Mouse (Mus musculus) ovary, postnatal 14 days (tissue): ENCODE measurements around the gene Bcl2l13.
"Not testable (repeated sequence)": the region's sequence is repeated elsewhere in the genome, so short reads cannot be mapped to it uniquely, and the experiment has no call there.

ENCODE experiments used
- DNase-seq: peaks from one replicate; pipeline ENCODE4 v3.0.0; 2022; ENCODE audit warnings: low spot score

Gene Bcl2l13

DNA sequence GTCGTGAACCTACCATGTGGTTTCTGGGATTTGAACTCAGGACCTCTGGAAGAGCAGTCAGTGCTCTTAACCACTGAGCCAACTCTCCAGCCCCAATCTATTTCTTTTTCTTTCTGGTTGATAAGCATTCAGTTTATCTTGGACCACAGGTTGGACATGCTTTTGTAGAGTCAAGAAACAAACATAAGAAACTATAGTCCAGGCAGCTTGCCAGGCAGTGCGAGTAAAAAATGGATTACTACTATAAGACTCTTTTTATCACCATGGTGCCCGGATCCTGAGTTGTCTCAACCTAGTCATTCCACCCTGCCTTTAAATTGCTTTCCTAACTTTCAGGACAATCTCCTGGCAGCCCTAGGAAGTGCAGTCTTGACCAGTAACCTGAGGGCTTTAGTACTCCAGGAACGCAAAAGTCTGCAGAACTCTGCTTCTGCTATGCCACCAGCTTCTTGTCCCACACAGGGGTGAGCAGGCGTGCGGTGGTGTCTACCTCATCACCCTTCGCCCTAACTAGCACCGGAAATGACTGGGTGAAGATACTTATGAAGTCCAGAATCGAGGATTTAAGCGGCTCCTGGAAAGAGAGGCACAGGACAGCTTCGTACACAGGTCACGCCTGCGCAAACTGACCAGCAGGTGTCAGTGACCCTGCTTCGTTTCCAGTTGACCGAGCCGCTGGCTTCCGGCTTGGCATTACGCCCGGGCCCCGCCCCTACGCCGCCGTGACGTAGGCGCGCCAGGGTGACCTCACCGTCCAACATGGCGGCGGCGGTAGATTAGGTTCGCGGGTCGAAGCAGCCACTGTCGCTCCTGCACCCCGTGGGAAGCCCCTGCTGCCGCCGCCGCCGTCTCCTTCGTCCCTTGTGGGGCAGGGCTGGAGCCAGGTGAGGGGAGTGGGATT lies at the start of gene Bcl2l13:
Gene Bcl2l13 (plus strand): TSS at position 739 of the 901 bp plus-strand sequence.
- peak; percentile 100 for DNase-seq

GRCm38 (mm10) chr6:120788068-120788607 lies 47.9 kb upstream of the Bcl2l13 start:
- no peak for DNase-seq

- DNase-seq: no peak
These were observed 47.1 kb upstream of the Bcl2l13 start for GRCm38 (mm10) chr6:120788904-120789303.

DNA sequence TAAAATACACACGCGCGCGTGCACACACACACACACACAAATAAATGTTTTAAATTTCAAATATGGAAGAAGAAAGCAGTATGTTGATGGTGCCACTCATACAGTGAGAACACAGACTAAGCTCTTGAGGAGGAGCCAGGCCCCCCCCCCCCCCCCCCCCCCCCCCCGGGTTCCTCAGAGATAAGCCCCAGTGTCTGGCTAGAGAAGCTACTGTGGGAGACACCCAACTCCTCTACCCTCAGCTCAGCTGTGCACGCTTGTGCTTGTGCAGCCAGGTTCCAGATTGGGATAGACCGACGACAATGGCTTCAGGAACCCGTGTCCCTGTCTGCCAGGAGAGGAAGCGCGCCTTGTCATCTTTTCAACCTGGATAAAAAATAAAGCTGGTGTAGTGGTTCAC lies 45.9 kb upstream of the Bcl2l13 start:
- no peak for DNase-seq

DNA sequence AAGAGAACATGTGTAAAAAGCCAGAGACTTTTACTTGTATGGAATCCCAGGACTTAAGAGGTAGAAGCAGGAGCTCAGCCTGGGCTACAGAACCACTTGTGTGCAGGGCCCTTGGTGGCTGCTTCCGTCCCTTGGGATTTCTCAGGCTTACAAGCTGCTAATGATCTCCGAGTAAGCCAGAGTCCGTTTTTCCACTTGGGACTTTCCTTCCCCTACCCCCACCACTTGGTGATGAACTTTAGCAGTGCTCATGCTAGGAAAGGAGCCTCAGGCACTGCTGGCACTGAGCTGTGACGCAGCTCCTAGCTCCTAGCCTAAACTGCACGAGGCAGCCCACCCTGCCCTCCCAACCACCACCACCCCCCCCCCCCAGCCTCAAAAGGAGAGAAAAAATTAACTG lies 45.3 kb upstream of the Bcl2l13 start:
- no peak for DNase-seq

DNA sequence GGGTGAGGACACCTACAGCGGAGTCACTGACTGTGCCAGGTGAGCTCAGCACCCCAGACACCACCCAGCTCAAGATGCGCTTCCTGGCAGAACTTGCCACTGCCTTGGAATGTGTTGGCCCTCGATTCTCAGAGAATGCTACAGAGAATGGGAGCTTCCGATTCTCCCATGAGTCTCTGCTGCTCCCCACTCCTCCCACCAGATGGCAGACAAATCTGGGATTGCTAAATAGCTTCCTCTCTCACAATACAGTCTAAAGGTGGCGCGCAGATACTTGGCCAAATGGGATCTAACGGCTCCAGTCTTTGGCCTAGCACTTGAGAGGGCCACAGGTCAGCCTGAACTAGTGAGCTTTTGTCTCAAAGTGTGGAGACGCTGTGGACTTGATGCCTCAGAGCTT lies 43.1 kb upstream of the Bcl2l13 start:
- DNase-seq: no peak

DNA sequence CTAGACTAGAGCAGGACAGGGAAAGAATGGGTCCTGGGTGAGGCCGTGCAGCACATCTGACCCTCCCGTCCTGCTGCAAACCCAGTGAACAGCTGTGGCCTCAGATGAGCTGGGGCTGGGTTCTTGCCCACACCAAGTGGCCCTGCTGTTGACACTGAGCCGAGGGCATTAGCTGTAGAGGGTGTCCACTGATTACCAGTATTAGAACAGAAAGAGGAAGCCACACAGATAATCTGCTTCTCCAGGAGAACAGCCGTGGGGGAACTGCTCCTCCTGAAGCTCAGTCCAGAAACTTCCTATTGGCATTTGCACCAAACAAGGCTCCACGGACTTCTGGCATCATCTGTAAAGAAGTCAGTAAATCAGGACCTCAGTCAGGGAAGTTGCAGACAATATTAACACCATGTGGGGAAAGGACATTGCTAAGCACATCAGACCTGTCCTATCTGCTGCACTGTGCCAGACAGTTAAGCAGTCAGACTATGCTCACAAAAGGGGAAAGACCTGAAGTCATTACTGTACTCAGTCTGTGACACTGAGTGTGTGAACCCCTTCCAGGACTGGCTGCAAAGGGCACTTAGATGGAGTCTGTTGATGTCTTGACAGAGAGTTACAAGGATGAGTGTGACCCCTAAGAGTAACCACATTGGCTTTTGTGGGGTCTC lies 40.5 kb upstream of the Bcl2l13 start:
- no peak for DNase-seq

GRCm38 (mm10) chr6:120796111-120796510 lies 39.9 kb upstream of the Bcl2l13 start:
- DNase-seq: no peak

DNA sequence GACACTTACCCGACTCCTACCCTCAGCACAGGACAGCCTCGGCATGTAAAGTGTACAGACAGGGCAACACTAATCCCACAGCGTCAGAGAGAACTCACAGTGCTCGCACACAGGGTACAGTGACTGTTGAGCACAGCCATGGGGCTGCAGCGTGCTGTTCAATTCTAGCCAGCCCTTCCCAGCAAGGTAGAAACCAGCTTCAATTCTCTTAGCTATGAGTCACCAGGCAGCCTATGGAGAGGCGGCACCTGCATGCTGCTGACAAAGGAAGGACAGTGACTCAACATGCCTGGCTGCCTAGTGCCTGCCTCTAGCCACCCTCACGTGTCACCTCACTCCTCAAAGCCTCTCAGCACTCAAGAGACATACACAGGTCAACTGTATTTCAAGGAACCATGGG lies 38.0 kb upstream of the Bcl2l13 start:
- DNase-seq: no peak

DNA sequence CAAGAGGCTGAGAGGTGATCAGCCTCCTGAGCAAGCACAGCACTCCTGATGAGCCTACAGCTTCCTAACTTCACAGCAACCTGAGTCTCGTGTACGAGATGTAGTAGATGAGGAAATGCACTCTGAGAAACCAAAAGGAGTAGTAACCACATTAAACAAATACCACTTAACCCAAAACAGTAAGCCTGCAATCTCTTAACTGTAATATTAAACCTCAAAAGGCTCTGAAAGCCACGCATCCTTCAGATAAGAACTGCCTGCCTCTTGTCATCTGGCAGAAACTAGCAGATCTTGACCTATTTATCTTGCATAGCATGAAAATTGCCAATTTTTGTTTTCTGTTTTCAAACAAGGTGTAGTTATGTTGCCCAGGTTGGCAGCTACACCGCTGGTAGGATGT lies 37.1 kb upstream of the Bcl2l13 start:
- DNase-seq: no peak

DNA sequence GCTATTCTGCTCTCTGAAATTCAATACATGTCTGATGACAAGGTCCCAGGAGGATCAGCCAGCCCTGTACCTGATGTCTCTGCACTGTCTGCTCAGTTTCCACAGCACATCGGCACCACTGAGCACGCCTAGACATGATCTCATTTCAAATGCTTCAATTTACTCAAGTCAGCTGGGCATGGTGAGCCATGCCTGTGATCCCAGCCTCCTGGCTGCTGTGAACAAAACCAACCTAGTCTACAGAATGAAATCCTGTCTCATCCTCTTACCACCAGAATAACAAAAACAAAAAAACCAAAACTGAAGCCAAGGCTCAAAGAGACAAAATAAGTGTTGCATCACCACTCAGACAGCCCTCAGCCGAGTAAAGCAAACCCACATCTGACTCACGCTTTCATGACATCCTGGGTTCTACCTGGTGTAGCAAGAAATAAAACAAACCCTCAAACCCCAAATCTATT lies 36.4 kb upstream of the Bcl2l13 start:
- DNase-seq: no peak

DNA sequence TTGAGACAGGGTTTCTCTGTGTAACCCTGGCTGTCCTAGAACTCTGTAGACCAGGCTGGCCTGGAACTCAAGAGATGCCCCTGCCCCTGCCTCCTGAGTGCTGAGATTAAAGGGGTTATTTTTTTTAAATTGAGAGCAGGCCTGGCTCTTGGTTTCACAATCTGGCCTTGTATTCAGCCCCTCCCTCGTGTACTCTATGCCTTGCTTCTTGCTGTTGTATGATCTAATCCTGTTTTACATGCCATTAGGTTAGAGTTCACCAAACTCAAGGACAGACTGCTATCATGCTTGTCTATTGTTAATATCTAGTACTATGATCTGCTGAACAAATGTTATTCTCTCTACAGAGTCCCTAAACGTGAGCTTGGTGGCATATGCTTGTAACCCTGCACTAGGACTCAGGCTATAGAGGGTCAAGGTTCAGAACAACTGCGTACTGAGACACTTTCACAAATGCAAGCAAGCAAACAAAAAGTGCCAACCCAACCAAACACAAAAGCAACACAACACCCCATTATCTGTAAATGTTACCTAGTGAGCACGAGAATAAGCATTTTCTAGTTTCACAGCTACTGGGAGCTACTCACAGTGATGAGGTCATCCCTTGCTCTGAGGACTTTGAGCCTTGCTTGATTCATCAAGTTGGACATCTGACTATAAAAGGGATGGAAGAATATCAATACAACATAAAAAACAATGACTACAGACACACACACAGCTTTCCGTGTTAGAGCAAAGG lies 28.8 kb upstream of the Bcl2l13 start:
- DNase-seq: no peak

- DNase-seq: no peak
These were observed 28.3 kb upstream of the Bcl2l13 start for GRCm38 (mm10) chr6:120807738-120808081.

DNA sequence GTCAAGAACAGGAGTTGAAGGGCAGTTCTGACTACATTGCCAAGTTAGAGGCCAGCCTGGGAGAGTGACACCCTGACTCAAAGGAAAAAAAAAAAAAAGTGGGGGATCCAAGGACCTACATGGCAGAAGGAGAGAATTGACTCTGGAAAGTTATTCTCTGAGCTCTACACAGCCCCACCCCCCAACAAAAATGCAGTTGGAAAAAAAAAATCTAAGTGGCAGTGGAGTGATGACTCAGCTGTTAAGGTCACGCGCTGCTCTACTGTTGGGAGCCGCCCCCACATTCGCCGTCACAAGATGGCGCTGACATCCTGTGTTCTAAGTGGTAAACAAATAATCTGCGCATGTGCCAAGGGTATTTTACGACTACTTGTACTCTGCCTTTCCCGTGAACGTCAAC lies 24.0 kb upstream of the Bcl2l13 start:
- DNase-seq: not testable (repeated sequence)

- DNase-seq: no peak
These were observed 16.7 kb upstream of the Bcl2l13 start for GRCm38 (mm10) chr6:120819294-120819693.

- DNase-seq: no peak
These were observed 15.9 kb upstream of the Bcl2l13 start for GRCm38 (mm10) chr6:120820144-120820543.

GRCm38 (mm10) chr6:120820941-120821340 lies 15.1 kb upstream of the Bcl2l13 start:
- no peak for DNase-seq

GRCm38 (mm10) chr6:120821715-120822114 lies 14.3 kb upstream of the Bcl2l13 start:
- no peak for DNase-seq

DNA sequence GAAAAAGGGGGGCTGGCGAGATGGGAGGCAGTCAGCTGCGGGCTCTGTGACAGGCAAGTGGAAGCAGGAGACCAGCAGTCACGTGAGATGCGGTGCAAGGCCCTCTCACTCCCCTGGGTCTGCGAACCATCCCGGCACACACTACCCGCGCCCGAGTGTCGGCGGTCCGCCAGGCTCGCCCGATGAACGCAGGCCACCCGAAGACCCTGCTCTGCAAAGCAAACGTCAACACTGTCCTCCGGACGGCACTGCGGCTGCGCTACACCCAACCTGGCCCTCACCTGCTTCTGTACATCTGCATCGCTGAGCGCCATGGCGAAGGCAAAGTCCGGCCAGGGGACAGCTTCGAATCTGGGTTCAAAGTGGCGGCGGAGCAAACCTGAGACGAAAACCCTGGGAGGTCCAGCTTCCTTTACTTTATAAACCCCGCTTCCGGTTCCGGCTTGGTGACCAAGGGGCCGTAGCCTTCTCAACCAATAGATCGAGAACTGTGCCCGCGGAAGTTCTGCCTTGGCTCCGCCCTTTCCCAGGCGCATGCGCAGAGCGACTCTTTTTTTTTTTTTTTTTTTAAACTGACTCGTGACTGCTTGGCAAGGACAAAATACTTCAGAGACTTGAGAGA lies 13.6 kb upstream of the Bcl2l13 start, which contains the start of gene Atp6v1e1:
Gene Atp6v1e1 (minus strand): TSS at position 487 of the 622 bp plus-strand sequence.
- peak; percentile 73 for DNase-seq

DNA sequence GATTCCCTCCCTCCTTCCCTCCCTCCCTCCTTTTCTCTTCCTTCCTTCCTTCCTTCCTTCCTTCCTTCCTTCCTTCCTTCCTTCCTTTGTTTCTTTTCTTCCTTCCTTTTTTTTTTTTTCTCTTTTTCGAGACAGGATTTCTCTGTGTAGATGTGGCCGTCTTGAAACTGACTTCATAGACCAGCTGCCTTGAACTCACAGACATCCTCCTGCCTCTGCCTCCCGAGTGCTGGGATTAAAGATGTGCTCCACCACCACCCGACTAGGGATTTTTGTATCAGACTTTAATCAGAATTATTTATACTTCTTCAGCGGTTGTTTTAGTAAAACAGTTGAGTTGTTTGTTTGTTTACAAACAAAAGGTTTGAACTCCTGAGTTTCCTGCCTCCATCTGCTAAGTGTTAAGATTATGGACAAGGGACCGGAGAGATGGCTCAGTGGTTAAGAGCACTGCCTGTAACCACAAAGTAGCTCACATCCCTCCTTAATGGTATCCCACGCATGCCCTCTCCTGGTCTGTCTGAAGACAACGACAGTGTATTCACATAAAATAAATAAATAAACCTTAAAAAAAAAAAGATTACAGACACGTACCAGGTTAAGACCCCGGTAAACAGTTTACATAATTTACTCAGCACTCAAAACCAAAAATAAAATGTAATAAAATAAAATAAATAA lies 12.9 kb upstream of the Bcl2l13 start:
- DNase-seq: no peak

GRCm38 (mm10) chr6:120830056-120830455 lies 6.0 kb upstream of the Bcl2l13 start:
- DNase-seq: no peak
